Mouse (Mus musculus) neural tube, embryonic 15.5 days (tissue): Measurements from ENCODE around the gene Odf3. TPM values are rescaled to one million over a fixed set of nuclear protein-coding genes. Genes with fewer than 3 reads are reported as not detected.

ENCODE experiments used
- ATAC-seq: fragments of 200-750 bp; cut with Nextera tagmentation; 2 replicates; pipeline ENCODE4 v1.8.0; 2017; ENCODE audit warnings: mild to moderate bottlenecking, moderate TSS enrichment, moderate library complexity; ENCODE audit not compliant: low FRiP score
- H3K27ac ChIP-seq: fragments of 300-500 bp; sonication (generic); replicated peaks from 2 replicates; pipeline ENCODE4 v1.5.1; 2015; ENCODE audit warnings: mild to moderate bottlenecking, inconsistent platforms
- H3K27me3 ChIP-seq: fragments of 300-500 bp; sonication (generic); replicated peaks from 2 replicates; pipeline ENCODE4 v1.6.1; 2015; ENCODE audit warnings: inconsistent platforms
- H3K36me3 ChIP-seq: fragments of 300-500 bp; sonication (generic); 2 replicates; pipeline ENCODE4 v1.6.1; 2015; ENCODE audit warnings: inconsistent platforms
- H3K4me1 ChIP-seq: fragments of 300-500 bp; sonication (generic); 2 replicates; pipeline ENCODE4 v1.6.1; 2015; ENCODE audit warnings: inconsistent platforms
- H3K4me2 ChIP-seq: fragments of 300-500 bp; sonication (generic); 2 replicates; pipeline ENCODE4 v1.6.1; 2015; ENCODE audit warnings: inconsistent platforms, mild to moderate bottlenecking, moderate library complexity
- H3K4me3 ChIP-seq: fragments of 300-500 bp; sonication (generic); replicated peaks from 2 replicates; pipeline ENCODE4 v1.5.1; 2015; ENCODE audit warnings: mild to moderate bottlenecking, inconsistent platforms
- H3K9ac ChIP-seq: fragments of 300-500 bp; sonication (generic); replicated peaks from 2 replicates; pipeline ENCODE4 v1.6.1; 2015; ENCODE audit warnings: mild to moderate bottlenecking, inconsistent platforms
- H3K9me3 ChIP-seq: fragments of 300-500 bp; sonication (generic); replicated peaks from 2 replicates; pipeline ENCODE4 v1.6.1; 2016; ENCODE audit warnings: inconsistent platforms
- WGBS: fragments of 180-500 bp; shearing (Covaris S2); methylation state at CpG from one replicate; pipeline ENCODE4 v1.1.7; 2015; ENCODE audit warnings: mixed read lengths; 5-methylcytosine and 5-hydroxymethylcytosine counted together
- polyA plus RNA-seq: library from polyadenylated mRNA; unstranded; fragments of >200 nt; fragmentation: Nextera tagmentation; extraction: Ambion mirVana; gene quantifications from 2 replicates; pipeline ENCODE4 v1.2.1, GENCODE M21; 2015

Gene Odf3
- polyA plus RNA-seq, 1 experiment from 2014 or later: not detected

- Histone ChIP-seq H3K27ac (no peak overlapping the region), H3K9ac (no peak overlapping the region), H3K4me2 (no peak overlapping the region), H3K4me1 (no peaks in the 10 kb centered on the region), H3K9me3 (no peaks in the 10 kb centered on the region), H3K36me3 (peaks cover 78% of the 10 kb centered on the region), H3K27me3 (no peaks in the 10 kb centered on the region), H3K4me3 (no peak overlapping the region)
- ATAC-seq: no peak
- WGBS: 93% methylated on average over 7 of the region's 7 CpGs
Observed at GRCm38 (mm10) chr7:140894031-140894430, 46.4 kb downstream of the Odf3 start.

DNA sequence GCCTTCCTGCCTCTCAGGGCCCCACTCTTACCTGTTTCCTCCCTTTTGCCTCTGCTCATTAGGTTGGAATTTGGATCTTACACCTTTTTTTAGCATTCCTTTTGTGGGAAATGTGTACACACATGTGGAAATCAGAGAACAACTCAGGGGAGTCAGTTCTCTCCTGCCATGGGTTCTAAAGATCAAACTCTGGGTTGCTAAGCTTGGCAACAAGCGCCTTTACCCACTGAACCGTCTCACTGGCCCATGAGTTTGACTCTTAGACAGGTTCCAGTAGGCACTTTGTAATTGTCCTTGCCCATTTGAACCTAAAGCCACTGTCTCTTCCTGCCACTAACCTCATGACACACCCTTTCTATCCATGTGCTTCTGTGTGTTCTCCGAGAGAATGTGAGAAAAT lies 47.0 kb downstream of the Odf3 start:
- Histone ChIP-seq H3K4me3 (no peak overlapping the region), H3K9me3 (no peaks in the 10 kb centered on the region), H3K4me1 (no peaks in the 10 kb centered on the region), H3K9ac (no peak overlapping the region), H3K36me3 (peaks cover 77% of the 10 kb centered on the region), H3K27me3 (no peaks in the 10 kb centered on the region), H3K27ac (no peak overlapping the region), H3K4me2 (no peak overlapping the region)
- WGBS: 92% methylated on average over 3 of the region's 3 CpGs
- no peak for ATAC-seq

DNA sequence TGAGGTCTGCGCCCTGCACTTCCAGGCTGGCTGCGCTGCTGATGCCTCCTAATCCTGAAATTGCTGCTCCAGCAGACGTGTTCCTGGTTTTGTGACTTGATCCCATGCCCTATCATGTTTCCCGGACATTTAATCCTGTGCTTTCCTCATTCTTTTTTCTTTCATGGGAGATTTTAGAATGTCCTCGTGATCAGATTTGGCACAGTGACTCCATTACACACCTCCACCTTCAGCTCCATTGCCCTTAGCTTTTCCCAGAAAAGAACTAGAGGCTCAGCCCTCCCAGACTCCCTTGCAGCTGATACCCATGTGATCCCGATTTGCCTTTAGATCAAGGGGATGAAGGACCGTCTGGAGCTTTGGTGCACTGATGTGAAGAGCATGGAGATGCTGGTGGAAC lies 50.3 kb downstream of the Odf3 start:
- H3K9me3 ChIP-seq: no peaks in the 10 kb centered on the region
- H3K27ac ChIP-seq: no peak overlapping the region
- no peak overlapping the region for H3K4me3 ChIP-seq
- no peaks in the 10 kb centered on the region for H3K27me3 ChIP-seq
- no peak for ATAC-seq
- peaks cover 58% of the 10 kb centered on the region for H3K36me3 ChIP-seq
- 93% methylated on average over 7 of the region's 7 CpGs for WGBS
- no peak overlapping the region for H3K9ac ChIP-seq
- no peak overlapping the region for H3K4me2 ChIP-seq
- 0 out of 2 replicates have a peak, but pooled peaks cover under 1% of the 10 kb centered on the region for H3K4me1 ChIP-seq

DNA sequence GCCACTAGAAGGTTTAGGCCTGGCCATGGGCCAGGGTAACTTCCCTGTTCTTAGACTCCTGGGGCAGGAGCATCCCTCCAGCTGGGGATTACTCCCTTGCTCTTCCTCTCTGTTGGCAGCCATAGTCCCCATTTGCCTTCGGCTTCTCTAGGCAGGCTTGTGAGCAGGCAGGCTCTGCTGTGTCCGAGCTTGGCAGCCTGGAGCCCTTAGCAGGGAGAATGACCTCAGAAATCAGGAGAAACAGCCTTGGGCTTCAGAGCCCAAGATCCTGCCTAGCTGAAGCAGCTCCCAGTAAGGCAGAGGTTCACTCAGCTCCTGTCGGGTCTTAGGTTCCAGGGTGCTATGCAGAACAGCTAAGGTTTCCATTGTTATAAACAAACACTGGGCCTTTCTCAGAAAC lies 51.5 kb downstream of the Odf3 start:
- no peak overlapping the region; the same call in 1 of the 2 replicates for H3K27ac ChIP-seq
- no peak overlapping the region for H3K9ac ChIP-seq
- no peaks in the 10 kb centered on the region for H3K27me3 ChIP-seq
- H3K4me1 ChIP-seq: peaks cover 7% of the 10 kb centered on the region; the same call in 1 of the 2 replicates
- no peak for ATAC-seq
- no peaks in the 10 kb centered on the region for H3K9me3 ChIP-seq
- H3K4me2 ChIP-seq: no peak overlapping the region
- no peak overlapping the region for H3K4me3 ChIP-seq
- H3K36me3 ChIP-seq: peaks cover 48% of the 10 kb centered on the region
- WGBS: 79% methylated on average over 3 of the region's 3 CpGs

DNA sequence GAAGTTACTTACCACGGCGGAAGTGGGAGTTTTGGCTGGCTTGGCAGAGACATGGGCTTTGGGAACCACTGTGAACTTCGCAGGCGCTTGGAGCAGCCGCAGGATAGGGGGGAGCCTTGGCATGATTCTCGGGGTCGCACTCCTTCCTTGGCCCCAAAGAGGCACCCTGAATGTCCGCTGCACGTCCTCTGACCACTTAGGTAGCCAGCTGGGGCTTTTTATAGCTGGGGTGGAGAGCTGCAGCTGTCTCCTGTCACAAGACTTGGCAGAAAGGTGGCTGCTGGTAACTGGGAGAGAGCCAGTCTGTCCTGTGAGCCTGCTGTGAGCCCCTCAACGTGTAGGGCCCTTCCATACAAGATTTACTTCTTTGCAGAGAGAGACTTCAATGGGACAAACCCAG lies 52.6 kb downstream of the Odf3 start, which contains the start of gene Cox8b:
Gene Cox8b, minus strand, starts transcription at position 227 of the 400 bp plus-strand sequence.
- Histone ChIP-seq H3K4me3 (no peak within 1 kb of the TSS), H3K4me2 (no peak within 1 kb of the TSS), H3K4me1 (peaks cover 7% of the 10 kb centered on the region; the same call in 1 of the 2 replicates), H3K27ac (no peak within 1 kb of the TSS), H3K27me3 (no peaks in the 10 kb centered on the region), H3K9ac (no peak within 1 kb of the TSS), H3K36me3 (peaks cover 39% of the 10 kb centered on the region), H3K9me3 (no peaks in the 10 kb centered on the region)
- ATAC-seq: no peak
- WGBS: 81% methylated on average over 10 of the region's 10 CpGs

Other genes with a start within 250 kb of the Odf3 start
- 0.01 TPM in 1 of 2 replicates, not detected in the other for gene Olfr46, start 246.5 kb upstream of the Odf3 start, polyA plus RNA-seq
- gene Olfr61, start 218.8 kb upstream of the Odf3 start, polyA plus RNA-seq: not detected in 2 replicates
- not detected in 2 replicates for gene Olfr53, start 201.4 kb upstream of the Odf3 start, polyA plus RNA-seq
- 0.01 TPM in 2 replicates for gene Olfr539, start 187.9 kb upstream of the Odf3 start, polyA plus RNA-seq
- not detected in 2 replicates for gene Olfr45, start 165.9 kb upstream of the Odf3 start, polyA plus RNA-seq
- gene Olfr541, start 150.5 kb upstream of the Odf3 start, polyA plus RNA-seq: not detected in 2 replicates
- gene Cyp2e1, start 84.1 kb upstream of the Odf3 start, polyA plus RNA-seq: not detected in 2 replicates
- gene Syce1, start 60.0 kb upstream of the Odf3 start, polyA plus RNA-seq: 0.47 and 0.73 TPM in 2 replicates
- gene Zfp941, start 25.6 kb upstream of the Odf3 start, polyA plus RNA-seq: 29.4 and 33.1 TPM in 2 replicates
- 0.23 and 0.46 TPM in 2 replicates for gene Urah, start 12.8 kb upstream of the Odf3 start, polyA plus RNA-seq
- gene Scgb1c1, start 2.3 kb upstream of the Odf3 start, polyA plus RNA-seq: not detected in 2 replicates
- gene Gm45785, start 8.5 kb downstream of the Odf3 start, polyA plus RNA-seq: not detected in 2 replicates
- 91.9 and 94.8 TPM in 2 replicates for gene Ric8a, start 9.2 kb downstream of the Odf3 start, polyA plus RNA-seq
- 45.8 and 49.1 TPM in 2 replicates for gene Bet1l, start 9.8 kb downstream of the Odf3 start, polyA plus RNA-seq
- 253 and 254 TPM in 2 replicates for gene Psmd13, start 34.2 kb downstream of the Odf3 start, polyA plus RNA-seq
- gene Sirt3, start 34.5 kb downstream of the Odf3 start, polyA plus RNA-seq: 61.9 and 67.8 TPM in 2 replicates
- 1.5 and 4.8 TPM in 2 replicates for gene Cox8b, start 52.6 kb downstream of the Odf3 start, polyA plus RNA-seq
- gene Nlrp6, start 73.1 kb downstream of the Odf3 start, polyA plus RNA-seq: 0.67 and 5.6 TPM in 2 replicates
- 6.3 and 10.2 TPM in 2 replicates for gene Pgghg, start 93.6 kb downstream of the Odf3 start, polyA plus RNA-seq
- gene Ifitm5, start 102.5 kb downstream of the Odf3 start, polyA plus RNA-seq: 3.0 and 4.5 TPM in 2 replicates
- gene Gm45717, start 108.1 kb downstream of the Odf3 start, polyA plus RNA-seq: not detected in 2 replicates
- gene Ifitm2, start 108.2 kb downstream of the Odf3 start, polyA plus RNA-seq: 197 and 409 TPM in 2 replicates
- gene Ifitm1, start 119.4 kb downstream of the Odf3 start, polyA plus RNA-seq: 20.6 and 115 TPM in 2 replicates
- gene Ifitm3, start 163.0 kb downstream of the Odf3 start, polyA plus RNA-seq: 50.1 and 243 TPM in 2 replicates
- gene Ifitm6, start 170.1 kb downstream of the Odf3 start, polyA plus RNA-seq: 1.7 and 1.8 TPM in 2 replicates
- not detected in 2 replicates for gene Gm17387, start 181.3 kb downstream of the Odf3 start, polyA plus RNA-seq
- gene B4galnt4, start 213.3 kb downstream of the Odf3 start, polyA plus RNA-seq: 39.3 and 51.2 TPM in 2 replicates
- gene Pkp3, start 230.4 kb downstream of the Odf3 start, polyA plus RNA-seq: 0.18 and 8.4 TPM in 2 replicates